Mouse (Mus musculus): ENCODE data around the gene Tmem143. TPM values are rescaled to one million over a fixed set of nuclear protein-coding genes. Genes with fewer than 3 reads are reported as not detected.
A peak's percentile ranks its signal among the peaks of the same experiment; 100 is the strongest.

Tmem143 gene
- polyA plus RNA-seq, 1 experiment = 35.5 TPM

DNA sequence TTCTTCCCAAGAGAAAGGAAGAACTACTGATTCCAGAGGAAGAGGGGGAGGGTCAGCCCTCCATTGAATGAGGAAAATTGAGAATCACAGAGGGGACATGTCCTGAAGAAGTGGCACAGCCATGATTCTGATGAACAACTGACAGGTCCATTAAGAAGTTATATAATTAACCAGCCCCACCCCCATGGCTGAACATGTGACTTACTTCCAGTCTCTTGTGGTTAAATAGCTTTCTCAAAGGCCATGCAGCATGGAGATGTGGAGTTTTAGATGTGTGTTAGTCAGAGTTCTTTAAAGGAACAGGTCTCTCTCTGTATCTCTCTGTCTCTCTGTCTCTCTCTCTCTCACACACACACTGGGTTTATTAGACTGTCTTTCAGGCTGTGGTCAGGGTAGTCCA lies 11.6 kb downstream of the Tmem143 start:
- TF ChIP-seq POLR2A (IDR thresholded peaks at IDR 0.05; ENCODE audit: borderline replicate concordance, extremely low read depth, low read depth, low read length) = no peak
- no peak for TF ChIP-seq CTCF (IDR thresholded peaks at IDR 0.05; ENCODE audit: insufficient read depth, low read length)
- no peaks in the 10 kb centered on the region for H3K4me1 ChIP-seq (ENCODE audit: control insufficient read depth, insufficient read depth, low read length)
- no peak overlapping the region for H3K4me3 ChIP-seq (replicated peaks; ENCODE audit: extremely low read depth, low read depth, low read length)
- DNase-seq = no peak

DNA sequence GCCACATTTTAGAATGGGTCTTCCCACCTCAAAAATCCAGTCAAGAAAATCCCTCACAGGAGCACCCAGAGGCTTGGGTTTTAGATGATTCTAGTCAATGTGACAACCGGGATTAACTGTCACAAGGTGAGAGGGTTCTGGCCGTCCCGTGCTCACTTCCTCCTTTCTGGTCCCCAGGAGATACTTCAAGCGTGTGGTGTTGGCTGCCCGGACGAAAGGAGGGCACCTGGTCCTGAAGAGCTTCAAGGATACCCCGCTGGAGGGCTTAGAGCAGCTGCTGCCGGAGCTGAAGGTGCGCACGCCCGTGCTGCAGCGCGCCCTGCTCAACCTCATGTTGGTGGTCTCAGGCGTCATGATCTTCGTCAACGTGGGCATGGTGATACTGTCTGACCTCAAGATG lies 12.4 kb downstream of the Tmem143 start:
- 93% methylated on average over 16 of the region's 16 CpGs for WGBS
- TF ChIP-seq POLR2A (IDR thresholded peaks at IDR 0.05; ENCODE audit: borderline replicate concordance, extremely low read depth, low read depth, low read length) (no peak), CTCF (IDR thresholded peaks at IDR 0.05; ENCODE audit: insufficient read depth, low read length) (no peak)
- DNase-seq = no peak
- Histone ChIP-seq H3K4me3 (replicated peaks; ENCODE audit: extremely low read depth, low read depth, low read length) (no peak overlapping the region), H3K4me1 (ENCODE audit: control insufficient read depth, insufficient read depth, low read length) (no peaks in the 10 kb centered on the region)

DNA sequence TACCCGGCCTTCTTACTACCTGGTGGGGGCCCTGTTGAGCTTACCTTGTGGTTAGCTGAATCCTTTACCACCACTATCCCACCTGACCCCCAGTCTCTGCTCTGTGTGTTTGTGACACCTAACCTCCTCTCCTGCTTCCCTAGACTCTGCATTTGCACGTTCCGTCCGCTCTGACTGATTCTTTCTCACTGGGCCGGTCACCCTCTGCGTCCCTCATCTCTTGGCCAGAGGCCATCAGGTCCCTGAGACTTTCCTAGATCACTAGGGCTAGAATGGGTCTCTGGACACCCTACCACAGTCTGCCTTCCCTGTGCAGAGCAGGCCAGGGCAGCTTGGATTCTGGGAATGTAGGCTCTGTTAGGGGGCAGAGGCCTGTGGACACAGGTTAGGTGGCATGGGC lies 17.3 kb downstream of the Tmem143 start:
- H3K4me3 ChIP-seq (replicated peaks; ENCODE audit: extremely low read depth, low read depth, low read length) = no peak overlapping the region
- TF ChIP-seq POLR2A (IDR thresholded peaks at IDR 0.05; ENCODE audit: borderline replicate concordance, extremely low read depth, low read depth, low read length) = no peak
- TF ChIP-seq CTCF (IDR thresholded peaks at IDR 0.05; ENCODE audit: insufficient read depth, low read length) = no peak
- H3K4me1 ChIP-seq (ENCODE audit: control insufficient read depth, insufficient read depth, low read length) = peaks cover 11% of the 10 kb centered on the region
- no peak for DNase-seq
- 83% methylated on average over 6 of the region's 6 CpGs for WGBS

DNA sequence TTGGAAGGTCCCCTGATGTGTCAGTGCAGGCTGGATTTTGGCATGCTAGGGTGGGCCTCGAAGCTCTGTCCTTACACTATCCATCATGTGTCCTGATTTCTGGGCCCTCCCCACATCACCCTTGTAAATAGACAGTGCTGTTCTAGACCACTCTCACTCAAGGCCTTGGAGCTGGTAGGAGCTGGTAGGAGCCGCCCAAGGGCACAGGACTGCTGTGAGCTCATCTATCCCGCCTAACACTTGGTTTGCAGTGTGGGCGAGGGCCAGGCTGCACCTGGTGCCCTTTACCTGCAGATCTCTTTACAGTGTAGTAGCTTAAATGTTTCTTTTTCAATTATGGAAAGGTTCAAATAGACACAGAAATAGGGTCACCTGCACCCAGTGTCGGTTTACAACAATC lies 18.3 kb downstream of the Tmem143 start:
- TF ChIP-seq POLR2A (IDR thresholded peaks at IDR 0.05; ENCODE audit: borderline replicate concordance, extremely low read depth, low read depth, low read length) = no peak
- no peak for TF ChIP-seq CTCF (IDR thresholded peaks at IDR 0.05; ENCODE audit: insufficient read depth, low read length)
- WGBS = 93% methylated on average over 5 of the region's 5 CpGs
- Histone ChIP-seq H3K4me1 (ENCODE audit: control insufficient read depth, insufficient read depth, low read length) (peaks cover 15% of the 10 kb centered on the region), H3K4me3 (replicated peaks; ENCODE audit: extremely low read depth, low read depth, low read length) (no peak overlapping the region)
- DNase-seq = no peak

DNA sequence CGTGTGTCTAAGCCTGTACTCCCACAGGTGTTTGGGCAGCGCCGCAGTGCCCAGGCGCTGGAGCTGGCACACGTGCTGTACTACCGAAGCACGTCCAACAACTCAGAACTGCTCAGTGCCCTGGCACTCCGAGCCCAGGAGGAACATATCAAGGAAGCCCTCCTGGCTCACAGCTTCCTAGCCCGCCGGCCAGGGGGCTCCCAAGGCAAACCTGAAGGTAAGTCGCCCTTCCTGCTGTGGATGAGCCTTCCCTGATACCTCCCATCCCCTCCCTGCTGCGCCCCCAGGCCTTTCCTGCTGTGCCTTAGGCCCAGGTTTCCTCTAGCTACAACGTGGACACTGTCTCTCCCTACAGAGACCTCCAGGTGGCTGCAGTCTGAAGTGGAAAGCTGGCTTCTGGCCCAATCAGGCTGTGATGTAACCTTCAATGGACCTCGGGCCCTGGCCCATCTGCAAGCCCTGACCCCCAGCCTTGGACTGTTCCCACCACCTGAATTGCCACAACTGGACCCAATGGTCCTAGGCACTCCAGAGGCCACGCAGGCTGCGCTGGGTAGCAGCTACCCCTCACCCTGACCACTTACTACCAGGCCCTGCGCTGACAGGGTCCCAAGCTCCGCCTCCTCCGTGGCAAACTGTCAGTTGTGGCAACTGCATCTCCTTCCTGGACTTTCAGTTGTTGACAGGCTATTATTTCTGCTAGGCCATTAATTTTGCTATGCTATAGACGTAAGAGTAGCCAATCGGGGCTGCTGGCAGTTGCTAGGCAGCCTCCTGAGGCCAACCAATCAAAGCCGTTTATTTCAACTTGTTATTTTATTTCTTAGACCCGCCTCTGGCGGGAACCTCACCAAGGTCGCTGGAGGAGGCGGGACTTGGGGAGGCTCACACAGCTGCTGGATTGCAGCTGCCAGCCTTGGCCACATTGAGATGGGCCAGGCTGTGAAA lies 19.6 kb downstream of the Tmem143 start:
- H3K4me1 ChIP-seq (ENCODE audit: control insufficient read depth, insufficient read depth, low read length) = peaks cover 15% of the 10 kb centered on the region
- 39% methylated on average over 26 of the region's 26 CpGs for WGBS
- DNase-seq = peak; percentile 56
- TF ChIP-seq POLR2A (IDR thresholded peaks at IDR 0.05; ENCODE audit: borderline replicate concordance, extremely low read depth, low read depth, low read length) (no peak), CTCF (IDR thresholded peaks at IDR 0.05; ENCODE audit: insufficient read depth, low read length) (no peak)
- H3K4me3 ChIP-seq (replicated peaks; ENCODE audit: extremely low read depth, low read depth, low read length) = peak overlapping the region; percentile 37

DNA sequence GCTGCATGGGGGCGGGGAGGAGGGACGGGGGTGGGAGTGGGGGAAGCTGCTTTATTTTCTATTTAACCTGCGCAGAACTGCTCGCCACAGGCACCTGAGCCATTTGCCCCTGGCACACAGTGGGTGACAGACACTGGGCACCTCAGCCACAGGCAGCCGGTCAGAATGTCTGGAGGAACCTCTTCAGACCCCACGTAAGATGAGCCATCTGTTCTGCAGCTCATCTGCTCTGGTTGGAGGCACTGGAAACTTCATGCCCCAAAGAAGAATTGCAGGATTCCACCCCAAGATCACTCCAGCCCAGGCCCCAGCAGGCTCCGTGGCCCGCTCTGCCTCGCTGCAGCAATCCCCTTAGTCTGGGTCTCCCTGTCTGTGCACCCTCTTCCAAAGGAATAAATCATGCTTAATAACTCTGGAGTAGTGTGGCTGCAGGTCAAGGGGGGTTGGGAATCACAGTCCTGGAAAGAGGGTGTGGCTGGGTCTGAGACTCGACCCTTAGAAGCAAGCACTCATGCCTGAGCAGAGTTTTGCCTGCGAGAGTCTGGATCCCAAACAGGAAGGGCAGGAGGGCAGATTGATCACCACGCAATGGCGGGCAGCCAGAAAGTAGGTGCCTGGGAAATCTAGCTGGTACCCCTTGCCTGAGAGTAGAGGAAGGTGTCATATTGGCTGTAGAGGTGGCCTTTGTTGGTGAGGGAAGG lies 20.4 kb downstream of the Tmem143 start:
- WGBS = 18% methylated on average over 13 of the region's 13 CpGs

DNA sequence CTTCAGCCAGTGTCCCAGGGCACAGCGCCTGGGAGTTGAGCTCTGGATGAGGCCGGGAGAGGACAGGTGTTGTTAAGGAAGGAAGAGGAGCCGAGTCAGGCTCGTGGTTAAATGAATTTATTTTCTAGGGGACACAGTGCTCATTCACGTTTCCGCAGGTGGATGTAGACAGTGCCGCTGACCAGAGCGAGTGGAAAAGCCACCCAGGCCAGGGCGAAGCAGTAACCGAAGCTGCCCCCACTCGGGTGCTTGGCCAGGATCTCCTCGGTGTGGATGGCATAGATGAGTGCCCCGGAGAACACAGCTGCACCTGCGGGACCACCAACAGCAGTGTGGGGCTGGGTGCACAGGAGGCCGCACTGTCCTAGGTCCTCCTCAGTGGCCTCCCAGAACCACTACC lies 21.2 kb downstream of the Tmem143 start:
- peaks cover 21% of the 10 kb centered on the region for H3K4me1 ChIP-seq (ENCODE audit: control insufficient read depth, insufficient read depth, low read length)
- no peak overlapping the region for H3K4me3 ChIP-seq (replicated peaks; ENCODE audit: extremely low read depth, low read depth, low read length)
- 85% methylated on average over 15 of the region's 15 CpGs for WGBS
- TF ChIP-seq POLR2A (IDR thresholded peaks at IDR 0.05; ENCODE audit: borderline replicate concordance, extremely low read depth, low read depth, low read length) (no peak), CTCF (IDR thresholded peaks at IDR 0.05; ENCODE audit: insufficient read depth, low read length) (no peak)
- DNase-seq = no peak

More for the DNA sequence above, 20.4 kb downstream of the Tmem143 start:
- no peak for DNase-seq
- peaks cover 15% of the 10 kb centered on the region for H3K4me1 ChIP-seq (ENCODE audit: control insufficient read depth, insufficient read depth, low read length)
- H3K4me3 ChIP-seq (replicated peaks; ENCODE audit: extremely low read depth, low read depth, low read length) = no peak overlapping the region
- TF ChIP-seq POLR2A (IDR thresholded peaks at IDR 0.05; ENCODE audit: borderline replicate concordance, extremely low read depth, low read depth, low read length) (no peak), CTCF (IDR thresholded peaks at IDR 0.05; ENCODE audit: insufficient read depth, low read length) (no peak)

DNA sequence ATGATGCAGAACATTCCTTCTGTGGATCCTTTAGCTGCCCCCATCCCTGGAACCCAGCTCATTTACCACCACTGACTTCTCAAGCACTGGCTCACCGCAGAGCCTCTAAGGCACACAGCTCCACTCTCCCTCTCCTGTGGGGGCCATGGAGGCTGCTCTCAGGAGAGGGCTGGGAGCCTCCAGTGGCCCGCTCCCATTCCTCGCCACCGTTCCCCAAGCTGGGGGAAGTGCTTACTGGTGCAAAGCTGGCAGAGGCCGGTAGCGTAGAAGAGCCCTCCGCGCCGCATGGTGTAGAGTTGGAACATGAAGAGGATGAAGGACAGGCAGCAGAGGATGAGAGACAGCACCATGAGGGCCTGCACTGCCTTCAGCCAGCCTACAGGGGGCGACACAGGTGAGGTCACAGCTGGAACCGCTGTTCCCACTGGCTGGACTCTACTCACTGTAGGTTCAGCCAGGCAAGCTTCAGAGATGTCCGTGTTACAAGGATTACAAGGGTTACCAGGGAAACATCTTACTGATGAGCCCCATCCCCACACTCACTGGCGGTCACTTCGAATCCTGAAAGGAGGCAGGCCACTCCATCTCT lies 22.4 kb downstream of the Tmem143 start:
- Histone ChIP-seq H3K4me3 (replicated peaks; ENCODE audit: extremely low read depth, low read depth, low read length) (no peak overlapping the region), H3K4me1 (ENCODE audit: control insufficient read depth, insufficient read depth, low read length) (peaks cover 21% of the 10 kb centered on the region)
- TF ChIP-seq POLR2A (IDR thresholded peaks at IDR 0.05; ENCODE audit: borderline replicate concordance, extremely low read depth, low read depth, low read length) (no peak), CTCF (IDR thresholded peaks at IDR 0.05; ENCODE audit: insufficient read depth, low read length) (peak; percentile 61)
- WGBS = 71% methylated on average over 14 of the region's 14 CpGs
- no peak for DNase-seq

DNA sequence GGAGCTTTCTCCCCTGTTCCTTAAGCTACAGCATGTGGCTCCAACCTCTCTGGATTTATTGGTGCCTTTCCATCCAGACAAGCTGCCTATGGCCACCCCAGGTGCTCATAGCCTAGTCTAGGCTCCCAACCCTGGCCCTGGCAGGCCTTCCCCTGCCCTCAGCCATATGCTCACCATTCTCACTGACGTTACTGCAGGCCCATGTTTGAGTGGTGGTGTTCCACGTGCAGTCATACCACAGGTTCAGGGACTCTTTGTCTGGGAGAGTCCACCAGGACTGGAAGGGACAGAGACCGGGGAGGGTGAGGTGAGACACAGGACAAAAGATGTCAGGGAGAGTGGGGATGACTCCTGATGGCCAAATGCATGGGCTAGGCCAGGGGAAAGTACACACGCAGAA lies 23.0 kb downstream of the Tmem143 start:
- Histone ChIP-seq H3K4me1 (ENCODE audit: control insufficient read depth, insufficient read depth, low read length) (peaks cover 21% of the 10 kb centered on the region), H3K4me3 (replicated peaks; ENCODE audit: extremely low read depth, low read depth, low read length) (peak overlapping the region; percentile 77)
- 45% methylated on average over 4 of the region's 4 CpGs for WGBS
- no peak for TF ChIP-seq POLR2A (IDR thresholded peaks at IDR 0.05; ENCODE audit: borderline replicate concordance, extremely low read depth, low read depth, low read length)
- TF ChIP-seq CTCF (IDR thresholded peaks at IDR 0.05; ENCODE audit: insufficient read depth, low read length) = no peak
- no peak for DNase-seq

Measured in lung, adult 2 months (tissue).